Comparison of ENCODE assay signal across 10 mouse cellular contexts in the genomic region with DNA sequence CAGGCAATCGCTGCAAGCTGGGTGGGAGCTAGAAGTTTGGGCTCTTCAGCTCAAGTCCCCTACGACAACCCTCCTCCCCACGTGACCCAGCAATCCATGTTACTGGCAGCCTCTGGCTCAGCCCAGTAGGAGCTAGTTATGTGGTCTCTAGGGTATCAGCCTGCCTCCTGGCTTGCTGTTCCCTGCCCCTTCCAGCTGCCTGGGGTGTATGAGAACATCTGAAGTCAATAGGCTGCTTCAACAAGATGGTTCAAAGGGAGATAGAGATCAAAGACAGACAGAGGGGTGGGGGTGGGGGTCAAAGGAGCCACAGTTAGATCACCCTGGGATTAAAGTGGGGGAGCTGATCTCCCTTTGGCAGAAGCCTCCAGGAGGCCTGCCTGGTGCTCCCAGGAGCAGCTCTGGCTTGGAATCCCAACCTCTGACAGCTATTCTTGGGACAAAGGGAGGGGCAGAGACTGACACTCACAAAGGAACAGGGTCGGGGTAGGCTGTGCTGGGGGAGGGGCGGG.
DNase-seq lines count a peak whose midpoint lies in the region; ATAC-seq lines count a peak whose summit lies in the region.
"Had no signal": no experiment of that assay in that cellular context is flagged by ENCODE, and none has a peak within 500 bp of the region (broad histone marks: within the 10 kb centered on the region; RNA-seq: fewer than 3 reads in every experiment).

No protein-coding gene starts in this region.

- DNase-seq in R1 (ENCODE audit: low read depth, low spot score) = peak; percentile 31
- peak; percentile 75 for DNase-seq in embryonic facial prominence, embryonic 14.5 days (ENCODE audit: low spot score)
- DNase-seq in adrenal gland, adult 18-20 months (ENCODE audit: low spot score in 2 of 2) = no peak
- no peak for DNase-seq in layer of hippocampus, postnatal 10 days (ENCODE audit: low spot score in 2 of 2)
- DNase-seq: liver had no signal

- no peak overlapping the region for H3K4me2 ChIP-seq in hindbrain, embryonic 12.5 days (replicated peaks)
- H3K4me2 ChIP-seq in hindbrain, embryonic 16.5 days (ENCODE audit: low read length) = no peak overlapping the region
- H3K4me2 ChIP-seq in embryonic facial prominence, embryonic 14.5 days (ENCODE audit: low read depth, low read length) = no peak overlapping the region
- H3K4me2 ChIP-seq in limb, embryonic 12.5 days = no peak overlapping the region
- no peak overlapping the region for H3K4me2 ChIP-seq in kidney, embryonic 15.5 days
- H3K4me2 ChIP-seq: heart, embryonic 13.5 days had no signal

- no peaks in the 10 kb centered on the region for H3K9me3 ChIP-seq in hindbrain, embryonic 12.5 days (replicated peaks)
- H3K9me3 ChIP-seq in hindbrain, embryonic 16.5 days (ENCODE audit: control insufficient read depth, low read length) = no peaks in the 10 kb centered on the region
- no peaks in the 10 kb centered on the region for H3K9me3 ChIP-seq in embryonic facial prominence, embryonic 14.5 days (ENCODE audit: control insufficient read depth, low read length)
- H3K9me3 ChIP-seq in limb, embryonic 12.5 days = no peaks in the 10 kb centered on the region
- H3K9me3 ChIP-seq in kidney, embryonic 15.5 days (replicated peaks) = no peaks in the 10 kb centered on the region
- H3K9me3 ChIP-seq: heart, embryonic 13.5 days had no signal

- H3K27me3 ChIP-seq in hindbrain, embryonic 12.5 days = peaks cover 19% of the 10 kb centered on the region; the same call in 1 of the 2 replicates
- H3K27me3 ChIP-seq in hindbrain, embryonic 16.5 days (replicated peaks; ENCODE audit: control insufficient read depth, insufficient read depth, low read length) = peaks cover 4% of the 10 kb centered on the region; the same call in 1 of the 2 replicates
- no peaks in the 10 kb centered on the region; the same call in 1 of the 2 replicates for H3K27me3 ChIP-seq in embryonic facial prominence, embryonic 14.5 days (replicated peaks; ENCODE audit: control insufficient read depth, insufficient read depth, low read length)
- peaks cover 30% of the 10 kb centered on the region for H3K27me3 ChIP-seq in limb, embryonic 12.5 days
- peaks cover 6% of the 10 kb centered on the region for H3K27me3 ChIP-seq in kidney, embryonic 15.5 days

- no peaks in the 10 kb centered on the region for H3K36me3 ChIP-seq in hindbrain, embryonic 12.5 days
- no peaks in the 10 kb centered on the region for H3K36me3 ChIP-seq in hindbrain, embryonic 16.5 days (ENCODE audit: control insufficient read depth, insufficient read depth, low read length)
- no peaks in the 10 kb centered on the region for H3K36me3 ChIP-seq in embryonic facial prominence, embryonic 14.5 days (ENCODE audit: control insufficient read depth, insufficient read depth, low read length)
- H3K36me3 ChIP-seq in limb, embryonic 12.5 days = no peaks in the 10 kb centered on the region
- H3K36me3 ChIP-seq in kidney, embryonic 15.5 days = no peaks in the 10 kb centered on the region
- H3K36me3 ChIP-seq: heart, embryonic 13.5 days had no signal

- peak overlapping the region; percentile 12; the same call in 1 of the 2 replicates for H3K27ac ChIP-seq in hindbrain, embryonic 12.5 days
- no peak overlapping the region for H3K27ac ChIP-seq in hindbrain, embryonic 16.5 days (ENCODE audit: low read depth, low read length)
- no peak overlapping the region for H3K27ac ChIP-seq in embryonic facial prominence, embryonic 14.5 days (replicated peaks; ENCODE audit: low read depth, low read length)
- H3K27ac ChIP-seq in limb, embryonic 12.5 days = peak overlapping the region; percentile 14; the same call in 1 of the 2 replicates
- no peak overlapping the region for H3K27ac ChIP-seq in kidney, embryonic 15.5 days
- H3K27ac ChIP-seq: heart, embryonic 13.5 days had no signal

- 8% methylated on average over 5 of the region's 5 CpGs for WGBS in hindbrain, embryonic 12.5 days
- WGBS in hindbrain, embryonic 16.5 days = 17% methylated on average over 5 of the region's 5 CpGs
- 9% methylated on average over 5 of the region's 5 CpGs for WGBS in embryonic facial prominence, embryonic 14.5 days
- 6% methylated on average over 5 of the region's 5 CpGs for WGBS in limb, embryonic 12.5 days
- WGBS in kidney, embryonic 15.5 days = 19% methylated on average over 5 of the region's 5 CpGs

- no peak overlapping the region for H3K4me3 ChIP-seq in hindbrain, embryonic 12.5 days
- H3K4me3 ChIP-seq in hindbrain, embryonic 16.5 days (ENCODE audit: low read length) = no peak overlapping the region
- no peak overlapping the region for H3K4me3 ChIP-seq in embryonic facial prominence, embryonic 14.5 days (ENCODE audit: low read depth, low read length)
- no peak overlapping the region for H3K4me3 ChIP-seq in limb, embryonic 12.5 days (replicated peaks)
- H3K4me3 ChIP-seq in kidney, embryonic 15.5 days (replicated peaks) = no peak overlapping the region
- H3K4me3 ChIP-seq: heart, embryonic 13.5 days had no signal

- H3K4me1 ChIP-seq in hindbrain, embryonic 12.5 days = peaks cover 36% of the 10 kb centered on the region
- peaks cover 18% of the 10 kb centered on the region for H3K4me1 ChIP-seq in hindbrain, embryonic 16.5 days (ENCODE audit: control insufficient read depth, insufficient read depth, low read depth, low read length)
- H3K4me1 ChIP-seq in embryonic facial prominence, embryonic 14.5 days (ENCODE audit: control insufficient read depth, insufficient read depth, low read length) = peaks cover 18% of the 10 kb centered on the region
- peaks cover 55% of the 10 kb centered on the region for H3K4me1 ChIP-seq in limb, embryonic 12.5 days (replicated peaks)
- peaks cover 58% of the 10 kb centered on the region for H3K4me1 ChIP-seq in kidney, embryonic 15.5 days

- H3K9ac ChIP-seq in hindbrain, embryonic 12.5 days = no peak overlapping the region
- no peak overlapping the region for H3K9ac ChIP-seq in hindbrain, embryonic 16.5 days (ENCODE audit: low read depth, low read length)
- H3K9ac ChIP-seq in embryonic facial prominence, embryonic 14.5 days (ENCODE audit: low read depth, low read length) = no peak overlapping the region
- H3K9ac ChIP-seq in limb, embryonic 12.5 days (replicated peaks) = no peak overlapping the region
- no peak overlapping the region for H3K9ac ChIP-seq in kidney, embryonic 15.5 days
- H3K9ac ChIP-seq: heart, embryonic 13.5 days had no signal

- peak; percentile 6; the same call in 1 of the 2 replicates for ATAC-seq in hindbrain, embryonic 12.5 days (ENCODE audit: low FRiP score)
- no peak for ATAC-seq in hindbrain, embryonic 16.5 days
- ATAC-seq in embryonic facial prominence, embryonic 14.5 days (ENCODE audit: low read depth) = peak; percentile 81
- ATAC-seq in limb, embryonic 12.5 days (ENCODE audit: insufficient number of reproducible peaks, insufficient read depth, low FRiP score, low TSS enrichment, low read depth) = no peak
- no peak for ATAC-seq in kidney, embryonic 15.5 days (replicated peaks; ENCODE audit: low FRiP score)

Comparison
In these comparisons a context has a peak if more than half of its experiments do, and no peak if none do; other contexts are left out.
1. ATAC-seq: peak in hindbrain, embryonic 12.5 days (single experiment) and embryonic facial prominence, embryonic 14.5 days (single experiment); none in hindbrain, embryonic 16.5 days (single experiment), limb, embryonic 12.5 days (single experiment) and kidney, embryonic 15.5 days (single experiment).
2. H3K27ac ChIP-seq: peak in hindbrain, embryonic 12.5 days (single experiment) and limb, embryonic 12.5 days (single experiment); none in hindbrain, embryonic 16.5 days (single experiment), embryonic facial prominence, embryonic 14.5 days (single experiment) and kidney, embryonic 15.5 days (single experiment).
3. DNase-seq: peak in R1 (single experiment) and embryonic facial prominence, embryonic 14.5 days (single experiment); none in adrenal gland, adult 18-20 months (0 of 2) and layer of hippocampus, postnatal 10 days (0 of 2).